Mouse (Mus musculus) erythroblast, adult 5-6 weeks (primary cell): ENCODE data around the gene Mapk10. TPM values are rescaled to one million over a fixed set of nuclear protein-coding genes. Genes with fewer than 3 reads are reported as not detected.

ENCODE experiments used
- ATAC-seq: replicated peaks from 2 replicates; pipeline ENCODE4 v1.8.0; 2016; ENCODE audit warnings: moderate number of reproducible peaks, mild to moderate bottlenecking, moderate TSS enrichment, inconsistent platforms; ENCODE audit not compliant: poor library complexity, low FRiP score, severe bottlenecking
- total RNA-seq, 2 experiments: library from RNA; stranded (forward) in 1 of 2; stranded (reverse) in 1 of 2; fragments of 150-400 nt in 1 of 2; fragments of 200-764, 138-1000 nt in 1 of 2; gene quantifications; 2 replicates each; pipeline versions ENCODE4 v1.2.3 to v1.2.4; 2015 to 2017; ENCODE audit warnings: low replicate concordance in 2 of 2

Gene Mapk10
- total RNA-seq, 2 experiments from 2014 or later = not detected

DNA sequence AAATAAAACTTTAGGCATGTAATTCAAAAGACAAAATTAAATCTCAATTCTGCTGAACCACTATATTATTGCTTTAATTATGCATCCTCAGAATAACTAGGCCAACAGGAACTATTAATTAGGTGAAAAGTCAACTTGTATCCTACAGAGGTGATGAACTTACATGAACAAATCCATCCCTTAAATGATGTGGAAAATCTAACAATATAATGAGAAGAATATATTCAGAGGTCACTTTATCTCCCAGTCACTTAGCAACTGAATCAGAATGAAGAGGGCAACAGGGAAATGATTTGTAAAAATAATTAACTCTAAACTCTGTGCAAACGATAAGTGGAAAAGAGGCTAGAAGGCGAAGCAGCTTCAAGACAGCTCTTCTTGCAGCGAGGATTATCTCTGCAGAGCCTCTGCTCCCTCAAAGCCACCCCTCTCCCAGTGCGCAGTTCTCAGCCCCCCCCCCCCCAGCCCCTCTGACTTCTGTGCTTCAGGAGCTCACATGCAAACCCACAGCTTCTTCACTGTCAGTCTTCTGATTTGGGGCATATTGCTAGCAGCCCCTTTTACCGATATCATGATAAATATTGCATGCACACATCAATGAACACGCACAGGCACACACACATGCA is 138.8 kb downstream of the Mapk10 start:
- ATAC-seq = no peak

DNA sequence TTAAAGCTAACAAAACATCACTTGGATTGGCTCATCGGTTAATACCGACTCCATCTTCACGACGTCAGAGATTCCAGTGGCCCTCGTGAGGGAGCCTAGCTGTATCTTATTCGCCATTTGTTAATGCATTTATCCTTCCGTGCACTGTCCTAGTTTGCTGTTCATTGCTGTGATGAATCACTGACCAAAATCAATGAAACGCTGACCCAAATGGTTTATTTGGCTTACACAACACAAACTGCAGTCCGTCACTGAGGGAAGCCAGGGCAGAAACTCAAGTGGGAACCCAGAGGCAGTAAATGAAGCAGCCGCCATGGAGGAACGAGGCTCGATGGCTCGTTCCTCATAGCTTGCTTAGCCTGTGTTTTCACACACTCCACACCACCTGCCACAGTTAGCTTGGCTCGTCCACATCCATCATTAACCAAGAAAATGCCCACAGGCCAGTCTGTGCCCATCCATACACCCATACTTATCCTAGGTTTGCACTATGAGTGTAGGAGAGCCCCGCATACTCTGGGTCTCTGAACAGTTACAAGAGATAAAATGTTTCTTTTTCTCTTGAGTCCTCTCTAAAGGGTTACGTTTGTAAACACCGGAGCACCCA is 140.0 kb downstream of the Mapk10 start:
- no peak for ATAC-seq

DNA sequence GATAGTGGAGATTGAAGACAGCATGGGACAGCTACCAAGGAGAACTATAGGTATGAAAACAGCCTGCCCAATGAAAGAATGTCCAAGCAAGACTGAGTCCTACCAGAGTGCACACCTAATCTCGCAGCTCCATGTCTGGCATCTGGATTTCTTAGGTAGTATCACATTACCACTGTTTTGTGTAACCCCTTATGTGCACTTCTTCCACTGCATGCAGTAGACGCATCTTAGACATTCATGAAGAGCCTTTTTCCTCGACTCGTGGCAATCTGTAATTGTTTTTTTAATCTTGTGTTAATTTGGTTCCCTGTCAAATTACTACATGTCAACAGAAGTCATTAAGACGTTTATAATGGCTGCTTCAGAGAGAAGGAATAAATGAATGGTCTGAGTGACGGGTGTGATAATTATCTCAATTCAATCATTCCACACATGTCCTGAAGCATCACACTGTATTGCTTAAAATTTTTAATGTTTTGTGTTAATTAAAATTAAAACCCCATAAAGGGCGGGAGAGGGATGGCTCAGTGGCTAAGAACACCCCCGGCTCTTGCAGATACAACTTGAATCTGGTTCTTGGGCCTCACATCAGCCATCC is 160.7 kb downstream of the Mapk10 start:
- no peak for ATAC-seq

DNA sequence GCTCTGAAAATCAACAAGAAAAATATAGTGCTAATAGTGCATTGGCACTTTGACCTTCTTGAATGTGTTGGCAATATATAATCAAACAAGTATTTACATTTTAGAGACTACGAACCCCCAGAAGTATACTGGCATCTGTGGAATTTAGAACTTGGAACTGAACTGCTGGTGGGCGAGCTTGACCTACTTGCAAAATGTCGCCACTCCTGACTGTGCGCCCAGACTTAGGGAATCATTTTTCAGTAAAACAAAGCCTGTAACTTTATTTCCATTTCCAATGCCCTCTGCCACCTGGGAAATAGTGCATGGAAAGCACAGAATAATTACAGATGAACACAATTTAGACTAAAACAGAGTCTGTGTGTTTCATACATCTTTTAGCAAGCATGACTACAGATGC is 163.1 kb downstream of the Mapk10 start:
- no peak for ATAC-seq

DNA sequence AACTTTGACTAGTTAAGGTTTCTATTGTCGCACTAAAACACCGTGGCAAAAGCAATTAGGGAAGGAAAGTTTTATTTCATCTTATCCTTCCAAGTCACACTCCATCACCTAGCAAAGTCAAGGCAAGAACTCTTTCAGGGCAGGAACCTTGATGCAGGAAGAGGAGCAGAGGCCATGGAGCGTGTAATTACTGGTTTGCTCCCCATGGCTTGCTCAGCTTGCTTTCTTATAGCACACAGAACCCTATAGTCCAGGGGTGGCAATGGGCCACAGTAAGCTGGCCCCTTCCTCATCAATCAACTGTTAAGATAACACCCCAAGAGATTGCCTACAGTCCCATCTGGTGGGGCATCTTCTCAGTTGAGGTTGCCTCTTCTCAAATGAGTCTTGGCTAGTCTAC is 173.4 kb downstream of the Mapk10 start:
- no peak for ATAC-seq

DNA sequence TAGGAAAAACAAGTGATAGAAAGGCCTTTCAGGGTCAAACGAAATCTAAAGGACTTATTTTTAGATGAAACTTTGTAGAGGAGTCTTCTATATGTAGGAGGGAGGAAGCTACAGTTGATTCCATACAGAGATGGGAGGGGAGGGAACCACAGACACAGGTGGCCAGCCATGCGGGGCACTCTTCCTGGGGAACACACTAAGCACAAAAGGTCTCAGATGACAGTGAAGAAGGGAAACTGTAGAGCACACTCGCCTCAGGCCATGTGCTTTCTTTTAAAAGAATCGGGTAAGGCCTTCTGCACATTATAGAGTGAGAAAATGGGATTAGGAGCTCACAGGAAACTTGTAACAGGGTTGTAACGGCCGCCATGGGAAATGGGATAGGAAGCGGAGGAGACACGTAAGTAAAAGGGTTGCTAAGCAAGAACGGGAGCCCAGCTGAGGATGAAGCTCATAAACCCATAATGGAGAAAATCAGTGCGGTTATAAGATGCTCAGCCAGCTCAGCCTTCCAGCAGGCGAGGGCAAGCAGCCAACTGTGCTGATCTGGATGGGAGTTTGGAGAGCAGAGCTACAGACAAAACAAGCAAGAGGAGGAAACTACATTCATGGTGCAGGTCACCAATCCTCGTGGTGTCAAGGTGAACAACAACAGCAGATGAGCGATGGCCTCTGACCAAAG is 182.1 kb downstream of the Mapk10 start:
- no peak for ATAC-seq

DNA sequence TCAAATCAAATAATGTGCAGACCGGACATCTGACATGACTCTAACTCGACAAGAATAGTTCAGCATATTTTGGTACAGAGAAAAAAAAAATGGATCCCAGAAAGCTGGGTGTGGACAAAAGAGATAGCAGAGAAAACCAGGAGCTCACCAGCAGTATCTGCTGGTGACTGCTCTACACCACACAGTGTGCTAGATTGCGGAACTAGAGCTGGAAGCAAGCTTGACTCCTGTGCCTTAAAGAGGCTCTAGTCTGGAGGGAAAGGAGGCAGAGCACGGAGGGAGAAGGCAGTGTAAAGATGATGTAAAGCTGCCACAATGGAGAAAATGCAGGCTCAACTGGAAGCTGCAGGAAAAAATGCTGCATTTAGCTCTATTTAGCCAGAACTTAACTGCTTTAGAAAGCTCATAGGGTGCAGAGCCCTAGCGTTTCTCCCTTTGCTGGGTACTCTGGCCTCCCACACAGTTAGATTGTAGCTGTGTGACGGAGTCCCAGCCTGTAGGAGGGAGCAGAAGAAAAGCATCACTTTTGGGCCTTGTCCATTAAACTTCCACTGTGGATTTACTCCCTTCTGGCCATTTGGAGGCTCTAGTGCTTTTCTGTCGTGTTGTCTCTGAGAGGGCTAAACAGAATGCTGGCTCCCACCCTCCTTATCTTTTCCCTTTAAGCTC is 188.5 kb downstream of the Mapk10 start:
- no peak for ATAC-seq

DNA sequence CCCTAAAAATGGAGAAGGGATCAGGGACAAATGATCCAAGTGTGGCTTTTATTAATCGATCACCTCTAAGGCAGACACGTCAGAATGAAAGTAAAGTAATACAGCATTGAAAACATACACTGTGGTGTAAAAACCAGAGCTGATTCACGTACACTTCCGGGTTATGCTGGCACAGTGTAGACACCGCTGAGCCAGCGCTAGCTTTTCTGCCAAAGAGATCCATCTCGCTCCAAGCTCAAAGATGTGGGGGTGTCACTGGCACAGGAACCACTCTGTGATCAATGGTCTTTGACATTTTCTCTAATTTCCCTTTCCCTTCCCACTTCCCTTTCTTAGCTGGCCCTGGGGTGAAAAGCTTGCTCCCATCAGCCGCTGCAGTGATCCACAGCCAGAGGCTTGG is 189.7 kb downstream of the Mapk10 start:
- ATAC-seq = no peak

DNA sequence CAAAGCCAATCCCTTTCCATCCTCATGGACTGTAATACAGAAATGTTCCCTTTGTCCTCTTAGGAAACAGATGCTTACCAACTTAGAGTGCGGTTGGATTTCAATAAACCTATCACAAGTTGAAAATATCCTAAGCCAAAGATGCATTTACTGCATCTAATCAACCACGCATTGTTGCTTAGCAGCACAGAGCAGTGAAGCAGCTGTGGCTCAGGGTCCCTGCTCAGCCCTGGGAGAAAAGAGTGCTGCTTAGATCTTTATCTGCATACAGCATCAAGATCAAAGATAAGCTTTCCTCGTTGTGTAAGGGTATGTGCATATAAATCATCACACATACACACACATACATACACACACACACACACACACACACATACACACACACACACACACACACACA is 190.2 kb downstream of the Mapk10 start:
- ATAC-seq = no peak

DNA sequence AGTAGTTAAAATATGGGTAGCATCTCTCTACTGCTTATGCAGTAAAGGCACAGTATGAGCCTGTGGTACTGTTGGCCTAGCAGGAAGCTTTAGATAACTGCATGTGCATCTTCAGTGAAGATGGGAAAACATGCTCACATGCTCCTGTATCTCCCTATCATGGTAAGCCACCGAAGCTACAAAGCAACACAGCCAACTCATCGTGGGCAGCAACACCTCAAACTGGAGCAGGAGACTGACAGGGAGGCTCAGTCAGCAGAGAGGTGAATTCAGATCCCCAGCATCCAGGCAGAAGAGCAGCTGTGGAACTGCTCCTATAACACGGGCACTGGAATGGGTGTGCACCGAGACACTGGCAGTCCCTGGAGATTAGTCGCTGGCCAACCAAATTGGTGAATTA is 191.0 kb downstream of the Mapk10 start:
- ATAC-seq = no peak

DNA sequence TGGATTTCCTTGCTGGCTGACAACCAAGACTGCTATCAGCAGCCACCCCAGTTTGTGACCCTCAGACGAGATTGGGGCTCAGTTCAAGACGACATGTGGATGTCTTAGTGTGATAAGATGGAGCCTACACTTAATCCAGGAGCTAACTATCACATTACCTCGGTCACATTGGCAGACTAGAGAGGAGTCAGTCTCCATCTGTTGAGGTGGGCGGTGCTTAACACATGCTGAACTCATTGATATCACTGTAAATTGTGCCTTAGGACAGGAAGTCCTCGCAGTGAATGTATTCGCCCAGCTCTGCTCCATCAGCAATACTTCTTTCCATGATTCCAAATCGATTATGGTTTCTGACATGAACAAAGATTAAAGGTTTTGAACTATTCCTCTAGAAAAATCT is 193.5 kb downstream of the Mapk10 start:
- no peak for ATAC-seq

DNA sequence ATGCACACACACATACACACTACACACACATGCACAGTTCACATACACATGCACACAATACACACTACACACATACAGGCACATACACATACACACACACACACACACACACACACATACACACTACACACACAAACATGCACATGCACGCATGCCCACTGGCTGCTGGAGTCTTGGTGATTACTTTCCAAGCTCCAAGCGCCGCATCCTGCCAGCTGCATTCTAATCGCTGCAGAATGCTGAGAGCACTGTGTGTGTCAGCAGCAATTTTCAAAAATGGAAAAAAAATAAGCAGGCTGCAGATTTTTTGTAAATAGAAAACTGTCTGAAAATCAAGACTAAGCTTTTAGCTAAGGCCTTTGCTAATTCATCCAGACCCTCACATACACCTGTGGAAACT is 196.8 kb downstream of the Mapk10 start:
- ATAC-seq = no peak

DNA sequence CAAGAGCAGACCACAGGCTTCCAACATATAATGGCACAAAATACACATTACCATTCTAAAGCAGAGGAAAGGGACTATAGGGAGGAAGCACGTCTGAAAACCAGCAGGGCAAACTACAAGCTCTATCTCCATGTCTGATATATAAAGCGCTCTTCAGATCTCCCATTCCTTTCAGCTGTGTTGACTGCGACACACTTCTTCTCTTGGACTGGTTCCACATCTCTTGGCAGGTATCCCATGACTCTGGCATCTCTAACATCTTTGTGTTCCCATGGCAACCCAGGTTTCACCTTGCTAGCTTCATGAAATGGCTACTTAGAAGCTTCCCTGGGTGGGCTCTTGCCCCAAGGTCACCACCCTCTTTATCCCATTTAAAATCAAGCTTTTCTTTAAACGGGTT is 202.2 kb downstream of the Mapk10 start:
- no peak for ATAC-seq

DNA sequence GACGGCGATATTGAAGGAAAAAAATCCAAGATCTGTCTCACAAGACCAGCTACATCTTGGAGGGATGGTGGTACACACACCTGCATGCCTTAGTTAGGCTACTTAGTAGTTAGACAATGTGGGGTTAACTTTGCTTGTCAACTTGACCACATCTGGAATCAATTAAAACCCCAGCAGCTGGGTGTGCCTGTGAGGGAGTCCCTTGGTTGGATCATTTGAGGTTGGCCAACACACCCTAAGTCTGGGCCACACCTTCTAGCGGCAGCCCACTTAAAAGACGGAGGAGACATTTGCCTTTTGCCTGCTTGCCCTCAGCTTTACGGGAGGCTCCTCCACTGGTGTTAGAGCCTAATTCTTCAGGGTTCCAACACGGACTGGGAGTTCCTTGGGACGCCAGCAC is 209.0 kb downstream of the Mapk10 start:
- ATAC-seq = no peak

DNA sequence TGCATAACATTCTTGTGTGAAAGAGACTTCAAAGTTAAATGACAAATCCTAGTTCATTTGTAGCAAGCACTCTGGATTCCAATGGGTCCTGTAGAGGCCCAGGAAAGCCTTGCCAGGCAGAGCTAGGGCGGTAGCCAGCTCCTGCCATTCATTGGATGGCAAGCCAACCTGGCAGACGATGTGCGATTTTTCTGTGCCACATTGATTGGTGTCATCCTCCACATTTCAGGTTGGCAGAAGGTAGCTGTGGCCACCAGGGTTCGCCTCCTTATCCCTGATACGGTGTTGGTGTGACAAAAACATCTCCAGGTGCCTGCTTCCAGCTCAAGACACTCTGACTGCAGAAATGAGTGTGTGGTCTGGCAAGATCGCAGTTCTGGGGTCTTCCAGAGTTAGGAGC is 210.6 kb downstream of the Mapk10 start:
- no peak for ATAC-seq

DNA sequence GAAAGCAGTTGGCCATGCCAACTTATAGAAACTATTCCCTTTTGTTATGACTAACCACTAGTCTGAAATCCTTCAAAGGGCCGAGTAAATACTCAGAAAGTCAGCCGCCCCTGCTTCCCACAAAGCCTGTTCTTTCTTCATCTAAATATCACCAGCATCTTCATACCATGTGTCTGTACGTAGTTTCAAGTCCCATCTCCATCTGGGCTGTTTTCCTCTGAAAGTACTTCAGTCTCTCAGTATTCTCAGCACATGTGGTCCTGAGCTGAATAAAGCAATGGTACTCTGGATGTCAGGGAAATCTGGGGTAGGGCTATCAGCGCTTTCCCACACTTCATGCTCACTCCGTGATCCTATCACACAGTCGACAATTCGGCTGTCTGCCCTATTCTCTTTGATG is 212.6 kb downstream of the Mapk10 start:
- ATAC-seq = no peak

DNA sequence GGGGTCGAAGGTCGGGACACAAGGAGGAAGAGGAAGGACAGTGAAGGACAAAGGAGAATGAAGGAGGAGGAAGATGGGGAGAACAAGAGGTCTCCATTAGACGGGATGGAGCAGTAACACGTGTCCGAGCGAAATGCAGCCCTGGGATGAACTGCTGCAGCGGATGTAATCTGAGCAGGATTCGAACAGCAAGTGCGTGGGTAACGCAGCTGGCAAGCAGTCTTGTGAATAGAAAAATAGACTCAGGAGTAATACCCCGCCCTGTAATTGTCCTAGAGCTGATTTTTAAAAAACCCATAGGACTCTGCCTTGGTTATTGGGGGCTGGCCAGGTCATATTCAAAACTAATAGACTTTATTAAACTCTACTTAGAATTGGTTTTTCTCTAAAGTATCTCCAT is 213.2 kb downstream of the Mapk10 start:
- ATAC-seq = no peak

DNA sequence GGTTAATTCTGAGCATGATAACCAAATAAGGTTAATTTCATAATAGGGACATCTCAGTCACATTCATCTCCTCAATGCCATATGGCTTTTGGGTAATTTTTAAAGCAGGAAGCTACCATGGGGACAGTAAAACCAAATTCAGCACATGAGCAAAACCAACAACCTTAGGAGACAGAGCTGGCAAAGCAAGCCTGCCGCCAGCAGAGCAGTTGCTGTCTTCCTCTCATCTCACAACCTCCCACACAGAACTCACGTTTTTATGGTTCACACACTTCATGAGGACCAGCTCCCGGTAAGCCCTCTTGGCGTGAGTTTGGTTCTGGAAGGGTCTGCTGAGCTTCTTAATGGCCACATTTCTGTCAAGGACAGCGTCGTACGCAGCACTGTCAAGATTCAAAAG is 214.8 kb downstream of the Mapk10 start:
- no peak for ATAC-seq

DNA sequence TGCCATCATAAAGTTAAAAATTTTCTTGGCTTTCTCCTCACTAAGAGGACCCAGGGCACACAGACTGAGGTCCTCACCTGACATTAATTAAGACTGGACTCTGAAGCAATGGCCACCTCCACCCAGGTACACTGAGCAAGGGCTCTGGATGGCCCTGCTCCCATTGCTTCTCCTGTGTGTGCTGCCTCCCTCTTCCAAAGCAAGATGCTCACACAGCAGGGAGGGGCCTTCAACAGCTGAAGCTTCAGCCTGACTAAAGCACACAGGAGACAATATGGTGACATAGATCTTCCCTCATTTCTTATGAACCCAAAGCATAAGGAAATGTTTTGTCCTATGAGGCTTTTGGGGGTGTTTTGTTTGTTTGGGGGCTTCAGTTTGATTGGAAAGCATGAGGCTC is 215.2 kb downstream of the Mapk10 start:
- ATAC-seq = no peak

DNA sequence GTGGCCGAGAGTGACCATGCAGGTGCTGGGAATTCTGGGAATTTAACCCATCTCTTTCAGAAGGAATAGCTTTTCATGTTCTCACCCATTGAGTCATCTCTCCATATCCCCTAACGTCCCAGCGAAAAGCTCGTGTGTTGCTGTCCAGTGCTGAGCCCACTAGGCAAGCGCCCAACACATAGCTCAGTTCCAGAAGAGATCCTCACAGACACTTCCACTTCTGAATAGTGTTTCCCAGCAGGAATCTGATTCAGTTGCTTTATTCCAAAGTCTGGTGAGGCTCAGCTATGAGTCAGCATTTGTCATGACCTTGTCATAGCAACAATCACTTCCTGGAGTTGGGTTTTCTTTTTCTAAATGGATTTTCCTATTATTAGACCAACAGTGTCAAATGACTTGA is 217.2 kb downstream of the Mapk10 start:
- ATAC-seq = no peak

DNA sequence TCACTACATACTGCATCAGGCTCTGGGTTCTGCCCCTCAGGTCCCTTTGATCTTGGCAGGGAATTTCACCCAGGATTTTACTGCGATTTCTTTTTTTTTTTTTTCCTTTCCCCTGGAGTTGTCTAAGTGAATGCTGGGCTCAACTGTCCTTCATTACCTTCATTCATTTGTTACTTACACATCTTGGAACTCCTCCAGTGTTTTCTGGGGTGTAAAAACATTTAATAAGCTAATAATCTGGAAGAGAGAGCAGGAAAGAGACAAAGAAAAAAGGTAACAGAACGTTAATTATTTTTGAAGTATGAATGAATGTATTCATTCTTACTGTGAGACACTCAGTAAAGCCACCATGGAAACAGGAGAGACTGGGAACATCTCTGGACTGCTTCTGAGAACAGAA is 219.4 kb downstream of the Mapk10 start:
- no peak for ATAC-seq
